Mouse (Mus musculus): ENCODE measurements around the gene Prim2. TPM values are rescaled to one million over a fixed set of nuclear protein-coding genes. Genes with fewer than 3 reads are reported as not detected.

Gene Prim2
- polyA plus RNA-seq, 1 experiment from 2014 or later: 22.6 TPM

GRCm38 (mm10) chr1:33453299-33453698, 216.3 kb downstream of the Prim2 start:
- Histone ChIP-seq H3K27ac (ENCODE audit: low read length) (no peak overlapping the region), H3K4me1 (ENCODE audit: control insufficient read depth, insufficient read depth, low read length) (no peaks in the 10 kb centered on the region), H3K27me3 (ENCODE audit: control insufficient read depth, insufficient read depth, low read length) (no peaks in the 10 kb centered on the region), H3K36me3 (ENCODE audit: control insufficient read depth, insufficient read depth) (no peaks in the 10 kb centered on the region), H3K4me2 (ENCODE audit: low read depth, low read length) (no peak overlapping the region), H3K9ac (ENCODE audit: low read length) (no peak overlapping the region), H3K9me3 (replicated peaks; ENCODE audit: control insufficient read depth, low read length) (no peaks in the 10 kb centered on the region), H3K4me3 (ENCODE audit: low read length) (no peak overlapping the region)
- ATAC-seq (replicated peaks; ENCODE audit: extremely low read depth, insufficient read depth, low FRiP score): no peak
- 73% methylated on average over 9 of the region's 9 CpGs for WGBS

GRCm38 (mm10) chr1:33447179-33447578, 222.4 kb downstream of the Prim2 start:
- 60% methylated on average over 4 of the region's 4 CpGs for WGBS
- H3K4me1 ChIP-seq (ENCODE audit: control insufficient read depth, insufficient read depth, low read length): no peaks in the 10 kb centered on the region
- ATAC-seq (replicated peaks; ENCODE audit: extremely low read depth, insufficient read depth, low FRiP score): no peak
- no peak overlapping the region for H3K4me3 ChIP-seq (ENCODE audit: low read length)
- H3K27me3 ChIP-seq (ENCODE audit: control insufficient read depth, insufficient read depth, low read length): no peaks in the 10 kb centered on the region
- H3K9me3 ChIP-seq (replicated peaks; ENCODE audit: control insufficient read depth, low read length): no peaks in the 10 kb centered on the region
- no peak overlapping the region for H3K27ac ChIP-seq (ENCODE audit: low read length)
- H3K4me2 ChIP-seq (ENCODE audit: low read depth, low read length): no peak overlapping the region
- H3K9ac ChIP-seq (ENCODE audit: low read length): no peak overlapping the region
- no peaks in the 10 kb centered on the region for H3K36me3 ChIP-seq (ENCODE audit: control insufficient read depth, insufficient read depth)

- no peak overlapping the region for H3K4me2 ChIP-seq (ENCODE audit: low read depth, low read length)
- H3K27ac ChIP-seq (ENCODE audit: low read length): no peak overlapping the region
- no peaks in the 10 kb centered on the region for H3K9me3 ChIP-seq (replicated peaks; ENCODE audit: control insufficient read depth, low read length)
- H3K9ac ChIP-seq (ENCODE audit: low read length): no peak overlapping the region
- ATAC-seq (replicated peaks; ENCODE audit: extremely low read depth, insufficient read depth, low FRiP score): no peak; the same call in 1 of the 2 replicates
- H3K27me3 ChIP-seq (ENCODE audit: control insufficient read depth, insufficient read depth, low read length): no peaks in the 10 kb centered on the region
- H3K36me3 ChIP-seq (ENCODE audit: control insufficient read depth, insufficient read depth): no peaks in the 10 kb centered on the region
- 85% methylated on average over 2 of the region's 2 CpGs for WGBS
- no peaks in the 10 kb centered on the region for H3K4me1 ChIP-seq (ENCODE audit: control insufficient read depth, insufficient read depth, low read length)
- H3K4me3 ChIP-seq (ENCODE audit: low read length): no peak overlapping the region
These were observed 233.4 kb downstream of the Prim2 start for GRCm38 (mm10) chr1:33436167-33436566.

Other genes starting within 250 kb of the Prim2 start
- 10.9 and 13.2 TPM in 2 replicates for gene Rab23, start 50.1 kb upstream of the Prim2 start, polyA plus RNA-seq (2015; fragmentation: Nextera tagmentation; extraction: Ambion mirVana)
- 87.3 and 90.1 TPM in 2 replicates for gene Bag2, start 88.0 kb upstream of the Prim2 start, polyA plus RNA-seq (2015; fragmentation: Nextera tagmentation; extraction: Ambion mirVana)
- 14.1 and 14.4 TPM in 2 replicates for gene Zfp451, start 144.8 kb upstream of the Prim2 start, polyA plus RNA-seq (2015; fragmentation: Nextera tagmentation; extraction: Ambion mirVana)
- gene Bend6, start 238.0 kb upstream of the Prim2 start, polyA plus RNA-seq (2015; fragmentation: Nextera tagmentation; extraction: Ambion mirVana): 3.9 and 5.0 TPM in 2 replicates
- gene Dst, start 238.4 kb upstream of the Prim2 start, polyA plus RNA-seq (2015; fragmentation: Nextera tagmentation; extraction: Ambion mirVana): 23.1 and 24.0 TPM in 2 replicates